Mouse (Mus musculus) G1E (cell line): Measurements from ENCODE around the gene Adtrp. TPM values are rescaled to one million over a fixed set of nuclear protein-coding genes. Genes with fewer than 3 reads are reported as not detected.

Experiments used
- ATAC-seq: 2 replicates; pipeline ENCODE4 v1.8.0; 2016; ENCODE audit warnings: mild to moderate bottlenecking; ENCODE audit not compliant: insufficient number of reproducible peaks, poor library complexity, low FRiP score, severe bottlenecking; ENCODE audit errors: extremely low read depth
- DNase-seq: peaks from one replicate; pipeline ENCODE4 v3.0.0; 2012; ENCODE audit warnings: low spot score
- H3K27me3 ChIP-seq: 2 replicates; pipeline ENCODE4 v1.6.1; 2012; ENCODE audit warnings: mild to moderate bottlenecking, low read length, inconsistent platforms; ENCODE audit not compliant: insufficient read depth
- H3K36me3 ChIP-seq: replicated peaks from 2 replicates; pipeline ENCODE3; 2012; ENCODE audit warnings: mild to moderate bottlenecking, inconsistent platforms
- H3K4me1 ChIP-seq: 2 replicates; pipeline ENCODE4 v1.6.1; 2012; ENCODE audit warnings: low read depth, low read length, inconsistent platforms, mixed read lengths; ENCODE audit not compliant: insufficient read depth
- H3K4me3 ChIP-seq: 2 replicates; pipeline ENCODE4 v1.5.1; 2012; ENCODE audit warnings: low read depth, mild to moderate bottlenecking, inconsistent platforms, low read length, moderate library complexity, mixed read lengths
- H3K9me3 ChIP-seq: replicated peaks from 2 replicates; pipeline ENCODE4 v1.6.1; 2012; ENCODE audit warnings: inconsistent platforms
- CTCF ChIP-seq: IDR thresholded peaks from 2 replicates; pipeline ENCODE4 v1.5.1; 2012; ENCODE audit warnings: low read depth, low read length, inconsistent platforms, mixed read lengths
- GATA1 ChIP-seq: IDR thresholded peaks from 2 replicates; pipeline ENCODE4 v1.6.1; 2012; ENCODE audit warnings: borderline replicate concordance, low read length, inconsistent platforms, mixed read lengths
- GATA2 ChIP-seq: IDR thresholded peaks from 2 replicates; pipeline ENCODE4 v1.6.1; 2012; ENCODE audit warnings: low read depth, low read length, inconsistent platforms, borderline replicate concordance
- POLR2AphosphoS5 ChIP-seq: IDR thresholded peaks from 2 replicates; pipeline ENCODE4 v1.6.1; 2012; ENCODE audit warnings: low read depth, low read length, inconsistent platforms; ENCODE audit not compliant: insufficient replicate concordance
- TAL1 ChIP-seq: conservative IDR thresholded peaks from 2 replicates; pipeline ENCODE4 v1.6.1; 2012; ENCODE audit warnings: low read depth, low read length, inconsistent platforms, mixed read lengths
- polyA plus RNA-seq: library from polyadenylated mRNA; stranded (reverse); fragments of >175 nt; gene quantifications from 2 replicates; pipeline ENCODE4 v1.2.3, GENCODE M21; 2012
- total RNA-seq, 2 experiments: library from RNA; stranded (forward) in 1 of 2; stranded (reverse) in 1 of 2; fragments of 200-1000 nt in 1 of 2; fragments of >200 nt in 1 of 2; fragmentation: Nextera tagmentation in 1 of 2; gene quantifications; 2 replicates each; pipeline ENCODE4 v1.2.3; 2014 to 2017

Adtrp gene
- total and polyA plus RNA-seq, 3 experiments, result not detected

- no peak overlapping the region for H3K4me3 ChIP-seq
- no peak for TF ChIP-seq TAL1
- TF ChIP-seq GATA1, result no peak
- ATAC-seq, result no peak
- H3K9me3 ChIP-seq, result no peaks in the 10 kb centered on the region
- H3K27me3 ChIP-seq, result peaks cover 3% of the 10 kb centered on the region; the same call in 1 of the 2 replicates
- DNase-seq, result no peak
- H3K36me3 ChIP-seq, result no peaks in the 10 kb centered on the region
- H3K4me1 ChIP-seq, result no peaks in the 10 kb centered on the region
Measured at GRCm38 (mm10) chr13:41753114-41753513, 94.4 kb downstream of the Adtrp start.

- TF ChIP-seq CTCF (no peak), GATA1 (no peak), POLR2AphosphoS5 (no peak), TAL1 (no peak), GATA2 (no peak)
- H3K27me3 ChIP-seq, result peaks cover 3% of the 10 kb centered on the region; the same call in 1 of the 2 replicates
- no peaks in the 10 kb centered on the region for H3K9me3 ChIP-seq
- no peaks in the 10 kb centered on the region for H3K36me3 ChIP-seq
- ATAC-seq, result no peak
- no peak for DNase-seq
- H3K4me3 ChIP-seq, result no peak overlapping the region
- no peaks in the 10 kb centered on the region for H3K4me1 ChIP-seq
Measured at GRCm38 (mm10) chr13:41750481-41750880, 97.0 kb downstream of the Adtrp start.

DNA sequence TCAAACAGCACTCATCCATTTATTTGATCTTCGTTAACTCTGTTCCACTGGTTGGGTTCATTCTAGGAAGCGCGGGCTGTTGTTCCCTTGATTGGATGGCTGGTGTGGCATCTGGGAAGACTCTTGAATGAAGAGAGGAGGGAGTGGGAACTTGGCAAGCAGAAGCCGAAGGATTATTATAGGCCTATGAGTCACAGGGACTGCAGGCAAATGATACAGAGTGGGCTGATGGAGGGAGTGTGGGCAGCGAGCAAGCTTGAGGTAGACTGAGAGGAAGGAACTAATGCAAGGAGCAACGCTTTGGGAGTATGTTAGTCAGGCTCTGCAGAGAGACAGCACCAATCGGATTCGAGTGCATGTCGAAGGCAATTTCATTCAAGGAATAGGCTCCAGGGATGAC lies 98.6 kb downstream of the Adtrp start:
- Histone ChIP-seq H3K27me3 (peaks cover 3% of the 10 kb centered on the region; the same call in 1 of the 2 replicates), H3K4me1 (no peaks in the 10 kb centered on the region), H3K36me3 (no peaks in the 10 kb centered on the region), H3K4me3 (no peak overlapping the region), H3K9me3 (no peaks in the 10 kb centered on the region)
- ATAC-seq, result no peak
- DNase-seq, result no peak
- TF ChIP-seq GATA2 (no peak), GATA1 (no peak), POLR2AphosphoS5 (no peak), CTCF (no peak), TAL1 (no peak)

GRCm38 (mm10) chr13:41747691-41748090 lies 99.8 kb downstream of the Adtrp start:
- Histone ChIP-seq H3K4me3 (no peak overlapping the region), H3K4me1 (no peaks in the 10 kb centered on the region), H3K9me3 (no peaks in the 10 kb centered on the region), H3K27me3 (peaks cover 3% of the 10 kb centered on the region; the same call in 1 of the 2 replicates), H3K36me3 (no peaks in the 10 kb centered on the region)
- DNase-seq (no peak), ATAC-seq (no peak)
- TF ChIP-seq CTCF, result no peak
- no peak for TF ChIP-seq TAL1
- no peak for TF ChIP-seq GATA2
- no peak for TF ChIP-seq POLR2AphosphoS5
- no peak for TF ChIP-seq GATA1

GRCm38 (mm10) chr13:41746971-41747615 lies 100.4 kb downstream of the Adtrp start:
- TF ChIP-seq CTCF (no peak), POLR2AphosphoS5 (no peak), GATA1 (no peak), TAL1 (no peak), GATA2 (no peak)
- no peak for ATAC-seq

DNA sequence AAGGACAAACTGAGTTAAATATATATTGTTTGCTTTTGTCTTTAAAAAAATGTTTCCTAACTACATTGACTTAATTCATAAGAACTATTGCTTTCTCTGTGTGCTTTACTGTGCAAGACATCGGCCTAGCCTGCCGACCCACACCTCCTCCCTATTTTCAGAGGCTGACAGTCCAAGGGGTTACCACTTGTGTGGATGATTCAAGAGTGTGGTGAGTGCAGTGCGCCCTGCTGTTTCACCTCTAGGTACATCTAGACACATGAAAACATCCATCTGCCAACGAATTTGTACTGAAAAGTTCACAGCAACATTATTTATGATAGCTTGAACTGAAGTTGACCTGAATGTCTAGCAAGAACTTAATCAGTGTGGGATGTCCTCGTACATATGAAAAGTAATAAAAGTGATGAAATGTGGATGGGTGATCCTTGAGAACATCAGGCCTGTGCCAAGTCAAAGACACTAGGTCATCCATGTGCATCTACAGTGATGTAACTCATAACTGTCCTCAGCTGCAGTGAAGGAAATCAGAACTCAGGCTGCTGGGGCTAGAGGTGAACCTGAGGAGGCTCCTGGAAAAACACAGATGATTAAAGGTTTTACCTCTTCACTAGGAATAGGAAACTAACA lies 106.9 kb downstream of the Adtrp start:
- H3K4me3 ChIP-seq, result no peak overlapping the region
- no peaks in the 10 kb centered on the region; the same call in 1 of the 2 replicates for H3K27me3 ChIP-seq
- ATAC-seq (no peak), DNase-seq (no peak)
- H3K36me3 ChIP-seq, result no peaks in the 10 kb centered on the region
- no peaks in the 10 kb centered on the region for H3K9me3 ChIP-seq
- no peaks in the 10 kb centered on the region for H3K4me1 ChIP-seq
- no peak for TF ChIP-seq GATA1
- no peak for TF ChIP-seq TAL1
- TF ChIP-seq CTCF, result no peak
- no peak for TF ChIP-seq POLR2AphosphoS5
- TF ChIP-seq GATA2, result no peak

More at GRCm38 (mm10) chr13:41746971-41747615, 100.4 kb downstream of the Adtrp start:
- DNase-seq, result no peak
- H3K4me3 ChIP-seq, result no peak overlapping the region
- H3K4me1 ChIP-seq, result no peaks in the 10 kb centered on the region
- H3K9me3 ChIP-seq, result no peaks in the 10 kb centered on the region
- peaks cover 3% of the 10 kb centered on the region; the same call in 1 of the 2 replicates for H3K27me3 ChIP-seq
- no peaks in the 10 kb centered on the region for H3K36me3 ChIP-seq
